Mouse (Mus musculus) C2C12 (cell line): ENCODE measurements around the gene Gm20481. TPM values are rescaled to one million over a fixed set of nuclear protein-coding genes. Genes with fewer than 3 reads are reported as not detected.
"Not testable (repeated sequence)": the region's sequence is repeated elsewhere in the genome, so short reads cannot be mapped to it uniquely, and the experiment has no call there.

Experiments
- H3K27me3 ChIP-seq: one replicate; pipeline ENCODE4 v1.6.1; 2011; ENCODE audit not compliant: control insufficient read depth, insufficient read depth, insufficient read length
- H3K36me3 ChIP-seq: one replicate; pipeline ENCODE4 v1.6.1; 2011; ENCODE audit not compliant: control insufficient read depth, insufficient read depth
- H3K4me3 ChIP-seq: one replicate; pipeline ENCODE4 v1.5.1; 2011; ENCODE audit warnings: mild to moderate bottlenecking, control low read depth; ENCODE audit not compliant: poor library complexity, insufficient read depth, severe bottlenecking
- H3K79me2 ChIP-seq: one replicate; pipeline ENCODE4 v1.6.1; 2011; ENCODE audit not compliant: control insufficient read depth, insufficient read depth
- H3K79me3 ChIP-seq: one replicate; pipeline ENCODE4 v1.6.1; 2011; ENCODE audit warnings: low read depth, control low read depth
- H3ac ChIP-seq: one replicate; pipeline ENCODE3; 2011; ENCODE audit warnings: low read depth; ENCODE audit not compliant: control insufficient read depth, insufficient read length
- CEBPB ChIP-seq: IDR thresholded peaks from one replicate; pipeline ENCODE4 v1.6.1; 2011; ENCODE audit warnings: low read depth, mild to moderate bottlenecking, control low read depth, moderate library complexity
- CTCF ChIP-seq: IDR thresholded peaks from one replicate; pipeline ENCODE4 v1.5.1; 2011; ENCODE audit not compliant: control insufficient read depth, insufficient read depth, insufficient read length
- FOSL1 ChIP-seq: IDR thresholded peaks from one replicate; pipeline ENCODE4 v1.8.0; 2011; ENCODE audit warnings: mild to moderate bottlenecking, low read length; ENCODE audit not compliant: poor library complexity, insufficient read depth, severe bottlenecking
- MAX ChIP-seq: IDR thresholded peaks from one replicate; pipeline ENCODE4 v1.6.1; 2011; ENCODE audit warnings: mild to moderate bottlenecking, control low read depth
- MYOD1 ChIP-seq: IDR thresholded peaks from one replicate; pipeline ENCODE4 v1.6.1; 2011; ENCODE audit warnings: low read depth; ENCODE audit not compliant: control insufficient read depth, insufficient read length
- MYOG ChIP-seq: IDR thresholded peaks from one replicate; pipeline ENCODE4 v1.6.1; 2011; ENCODE audit not compliant: control insufficient read depth, insufficient read length; ENCODE audit errors: extremely low read depth
- USF1 ChIP-seq: IDR thresholded peaks from one replicate; pipeline ENCODE4 v1.6.1; 2011; ENCODE audit warnings: low read depth, mild to moderate bottlenecking, control low read depth, moderate library complexity
- polyA plus RNA-seq: library from polyadenylated mRNA; unstranded; fragments of >200 nt; fragmentation: generic; extraction: Trizol; gene quantifications from one replicate; pipeline ENCODE4 v1.2.1, GENCODE M21; 2012; ENCODE audit warnings: missing spikeins

Gm20481 gene
- polyA plus RNA-seq, 1 experiment, result not detected

DNA sequence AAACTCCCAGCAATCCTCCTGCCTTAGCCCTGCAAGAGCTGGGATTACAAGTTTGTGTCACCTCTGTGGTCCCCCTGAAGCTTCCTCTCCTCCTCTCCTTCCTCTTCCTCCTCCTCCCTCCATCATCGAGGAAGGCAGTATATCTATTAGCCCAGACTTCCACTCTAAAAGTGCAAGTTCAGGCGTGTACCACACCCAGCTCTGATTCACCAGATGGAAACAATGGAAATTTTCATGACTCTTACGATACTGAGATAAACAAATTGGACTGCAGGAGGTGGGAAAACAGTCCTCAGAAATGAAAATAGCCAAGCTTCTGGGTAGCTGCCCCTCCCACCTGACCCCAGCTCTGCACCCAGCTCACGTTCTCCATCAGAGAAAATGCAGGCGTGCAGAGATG is 4.1 kb upstream of the Gm20481 start:
- no peaks in the 10 kb centered on the region for H3K79me3 ChIP-seq
- H3K79me2 ChIP-seq, result no peaks in the 10 kb centered on the region
- H3ac ChIP-seq, result peak overlapping the region; percentile 60
- no peaks in the 10 kb centered on the region for H3K36me3 ChIP-seq
- H3K27me3 ChIP-seq, result no peaks in the 10 kb centered on the region
- H3K4me3 ChIP-seq, result no peak overlapping the region
- no peak for TF ChIP-seq FOSL1
- TF ChIP-seq MAX, result no peak
- TF ChIP-seq CTCF, result no peak
- no peak for TF ChIP-seq MYOD1
- TF ChIP-seq USF1, result no peak
- no peak for TF ChIP-seq MYOG

DNA sequence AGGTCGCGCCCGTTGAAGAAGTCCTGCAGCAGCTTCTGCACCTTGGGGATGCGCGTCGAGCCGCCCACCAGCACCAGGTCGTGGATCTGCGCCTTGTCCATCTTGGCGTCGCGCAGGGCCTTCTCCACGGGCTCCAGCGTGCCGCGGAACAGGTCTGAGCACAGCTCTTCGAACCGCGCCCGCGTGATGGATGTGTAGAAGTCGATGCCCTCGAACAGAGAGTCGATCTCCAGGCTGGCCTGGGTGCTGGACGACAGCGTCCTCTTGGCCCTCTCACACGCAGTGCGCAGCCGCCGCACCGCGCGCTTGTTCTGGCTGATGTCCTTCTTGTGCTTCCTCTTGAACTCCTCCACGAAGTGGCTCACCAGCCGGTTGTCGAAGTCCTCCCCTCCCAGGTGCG is 1.1 kb downstream of the Gm20481 start:
- not testable (repeated sequence) for H3K79me3 ChIP-seq, H3K79me2 ChIP-seq, H3K4me3 ChIP-seq, H3ac ChIP-seq, H3K36me3 ChIP-seq, H3K27me3 ChIP-seq

DNA sequence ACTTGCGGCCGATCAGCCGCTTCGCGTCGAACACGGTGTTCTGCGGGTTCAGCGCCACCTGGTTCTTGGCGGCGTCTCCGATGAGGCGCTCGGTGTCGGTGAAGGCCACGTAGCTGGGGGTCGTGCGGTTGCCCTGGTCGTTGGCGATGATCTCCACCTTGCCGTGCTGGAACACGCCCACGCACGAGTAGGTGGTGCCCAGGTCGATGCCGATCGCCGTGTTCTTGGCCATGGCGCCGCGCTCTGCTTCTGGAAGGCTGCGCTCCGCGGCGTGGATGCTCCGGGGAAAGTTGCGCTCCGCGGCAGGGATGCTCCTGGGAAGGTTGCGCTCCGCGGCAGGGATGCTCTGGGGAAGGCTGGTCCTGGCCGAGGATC is 2.0 kb downstream of the Gm20481 start:
- not testable (repeated sequence) for H3ac ChIP-seq, H3K36me3 ChIP-seq, H3K27me3 ChIP-seq

DNA sequence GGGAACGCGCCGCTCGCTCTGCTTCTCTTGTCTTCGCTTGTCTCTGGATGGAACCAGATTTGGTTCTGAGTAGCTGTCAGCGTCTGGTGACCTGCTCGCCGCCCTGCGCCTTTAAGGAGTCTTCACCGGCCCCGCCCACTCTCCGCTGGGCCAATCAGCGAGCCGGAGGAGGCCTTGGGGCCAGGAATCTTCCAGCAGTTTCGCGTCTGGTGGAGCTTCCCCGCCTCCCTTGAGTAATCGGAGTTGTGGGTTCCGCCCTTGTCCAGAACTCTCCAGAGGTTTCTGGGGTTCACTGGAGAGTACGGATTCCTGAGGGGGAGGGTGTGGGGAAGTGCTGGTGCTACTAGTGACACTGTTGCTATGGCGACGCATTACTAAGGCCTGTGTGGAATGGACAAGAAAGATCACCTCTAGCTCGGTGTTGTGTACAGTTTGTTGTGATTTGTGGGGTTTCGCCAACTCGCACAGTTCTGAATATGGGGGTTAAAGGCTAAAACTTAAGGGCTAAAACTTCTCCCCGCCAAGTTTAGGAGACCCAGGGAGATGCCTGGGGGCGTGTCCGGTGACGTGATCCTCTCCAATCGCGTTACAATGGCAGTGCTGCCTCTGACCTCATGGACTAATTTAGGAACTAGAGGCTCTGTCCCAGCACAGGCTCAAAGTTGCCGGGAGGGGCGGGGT is 2.5 kb downstream of the Gm20481 start, which contains the start of the genes Hspa1a and Hspa1l:
Gene Hspa1a (minus strand): TSS at position 88 of the 681 bp plus-strand sequence.
Gene Hspa1l (plus strand): TSS at position 635 of the 681 bp plus-strand sequence.
- H3K4me3 ChIP-seq, H3K27me3 ChIP-seq, H3K79me3 ChIP-seq, H3K36me3 ChIP-seq, H3ac ChIP-seq, H3K79me2 ChIP-seq: not testable (repeated sequence)

More for the DNA sequence above, 2.0 kb downstream of the Gm20481 start:
- H3K4me3 ChIP-seq, H3K79me2 ChIP-seq, H3K79me3 ChIP-seq: not testable (repeated sequence)

- no peak for TF ChIP-seq MAX
- no peak for TF ChIP-seq MYOG
- no peak for TF ChIP-seq CTCF
- no peak for TF ChIP-seq FOSL1
- no peak for TF ChIP-seq CEBPB
- no peak for TF ChIP-seq MYOD1
- no peak for TF ChIP-seq USF1
- Histone ChIP-seq H3K79me2 (peaks cover 12% of the 10 kb centered on the region), H3ac (no peak overlapping the region), H3K79me3 (peaks cover 7% of the 10 kb centered on the region), H3K27me3 (no peaks in the 10 kb centered on the region), H3K4me3 (no peak overlapping the region), H3K36me3 (no peaks in the 10 kb centered on the region)
Measured at GRCm38 (mm10) chr17:34975581-34976492, 6.1 kb downstream of the Gm20481 start.

- Histone ChIP-seq H3ac (no peak overlapping the region), H3K79me3 (peaks cover 13% of the 10 kb centered on the region), H3K79me2 (peaks cover 23% of the 10 kb centered on the region), H3K4me3 (no peak overlapping the region), H3K27me3 (no peaks in the 10 kb centered on the region), H3K36me3 (no peaks in the 10 kb centered on the region)
- no peak for TF ChIP-seq CEBPB
- no peak for TF ChIP-seq MAX
- no peak for TF ChIP-seq CTCF
- TF ChIP-seq FOSL1, result no peak
- TF ChIP-seq MYOG, result no peak
- no peak for TF ChIP-seq USF1
- no peak for TF ChIP-seq MYOD1
Measured at GRCm38 (mm10) chr17:34977000-34977399, 7.3 kb downstream of the Gm20481 start.
